Mouse (Mus musculus) midbrain, embryonic 12.5 days (tissue): ENCODE measurements around the gene Elk3. TPM values are rescaled to one million over a fixed set of nuclear protein-coding genes. Genes with fewer than 3 reads are reported as not detected.
A peak's percentile ranks its signal among the peaks of the same experiment; 100 is the strongest.

ENCODE experiments used
- ATAC-seq: fragments of 200-750 bp; cut with Nextera tagmentation; 2 replicates; pipeline ENCODE4 v1.8.0; 2017; ENCODE audit warnings: low read depth, moderate TSS enrichment, moderate library complexity; ENCODE audit not compliant: low FRiP score
- H3K27ac ChIP-seq: fragments of 300-500 bp; sonication (generic); replicated peaks from 2 replicates; pipeline ENCODE4 v1.5.1; 2016; ENCODE audit warnings: mild to moderate bottlenecking
- H3K27me3 ChIP-seq: fragments of 300-500 bp; sonication (generic); 2 replicates; pipeline ENCODE4 v1.6.1; 2016; ENCODE audit warnings: mild to moderate bottlenecking
- H3K36me3 ChIP-seq: fragments of 300-500 bp; sonication (generic); 2 replicates; pipeline ENCODE4 v1.6.1; 2016
- H3K4me1 ChIP-seq: fragments of 300-500 bp; sonication (generic); 2 replicates; pipeline ENCODE4 v1.6.1; 2016
- H3K4me2 ChIP-seq: fragments of 300-500 bp; sonication (generic); replicated peaks from 2 replicates; pipeline ENCODE4 v1.6.1; 2016; ENCODE audit warnings: mild to moderate bottlenecking, moderate library complexity
- H3K4me3 ChIP-seq: fragments of 300-500 bp; sonication (generic); 2 replicates; pipeline ENCODE4 v1.5.1; 2016; ENCODE audit warnings: mild to moderate bottlenecking
- H3K9ac ChIP-seq: fragments of 300-500 bp; sonication (generic); replicated peaks from 2 replicates; pipeline ENCODE4 v1.6.1; 2016; ENCODE audit warnings: mild to moderate bottlenecking, moderate library complexity
- H3K9me3 ChIP-seq: fragments of 300-500 bp; sonication (generic); 2 replicates; pipeline ENCODE4 v1.6.1; 2016; ENCODE audit warnings: mild to moderate bottlenecking
- WGBS: fragments of 180-500 bp; shearing (Covaris S2); methylation state at CpG from one replicate; pipeline ENCODE4 v1.1.7; 2016; 5-methylcytosine and 5-hydroxymethylcytosine counted together
- polyA plus RNA-seq: library from polyadenylated mRNA; unstranded; fragments of >200 nt; fragmentation: Nextera tagmentation; extraction: Ambion mirVana; gene quantifications from 2 replicates; pipeline ENCODE4 v1.2.1, GENCODE M21; 2016

Elk3 gene
- polyA plus RNA-seq, 1 experiment from 2014 or later, result 11.3 TPM

GRCm38 (mm10) chr10:93261132-93261980, 49.6 kb downstream of the Elk3 start:
- Histone ChIP-seq H3K27ac (no peak overlapping the region), H3K4me3 (no peak overlapping the region), H3K9me3 (no peaks in the 10 kb centered on the region), H3K9ac (0 out of 2 replicates have a peak overlapping the region, but pooled peaks have one; percentile 17), H3K4me2 (peak overlapping the region; percentile 43), H3K36me3 (no peaks in the 10 kb centered on the region), H3K27me3 (no peaks in the 10 kb centered on the region), H3K4me1 (peaks cover 42% of the 10 kb centered on the region)
- peak; percentile 27; the same call in 1 of the 2 replicates for ATAC-seq
- 26% methylated on average over 16 of the region's 16 CpGs for WGBS

GRCm38 (mm10) chr10:93259826-93260225, 51.1 kb downstream of the Elk3 start:
- Histone ChIP-seq H3K27ac (no peak overlapping the region), H3K27me3 (no peaks in the 10 kb centered on the region), H3K9me3 (no peaks in the 10 kb centered on the region), H3K36me3 (no peaks in the 10 kb centered on the region), H3K9ac (no peak overlapping the region), H3K4me3 (no peak overlapping the region), H3K4me2 (no peak overlapping the region), H3K4me1 (peaks cover 54% of the 10 kb centered on the region)
- no peak for ATAC-seq
- 82% methylated on average over 5 of the region's 5 CpGs for WGBS

GRCm38 (mm10) chr10:93255294-93255693, 55.6 kb downstream of the Elk3 start:
- WGBS, result 18% methylated on average over 13 of the region's 13 CpGs

GRCm38 (mm10) chr10:93253156-93253555, 57.8 kb downstream of the Elk3 start:
- Histone ChIP-seq H3K9ac (no peak overlapping the region), H3K36me3 (peaks cover 5% of the 10 kb centered on the region; the same call in 1 of the 2 replicates), H3K4me2 (no peak overlapping the region), H3K9me3 (no peaks in the 10 kb centered on the region), H3K27ac (no peak overlapping the region), H3K4me1 (peaks cover 23% of the 10 kb centered on the region), H3K27me3 (no peaks in the 10 kb centered on the region), H3K4me3 (no peak overlapping the region)
- 95% methylated on average over 6 of the region's 6 CpGs for WGBS
- no peak for ATAC-seq

More at GRCm38 (mm10) chr10:93255294-93255693, 55.6 kb downstream of the Elk3 start:
- Histone ChIP-seq H3K9ac (peak overlapping the region; percentile 4; the same call in 1 of the 2 replicates), H3K4me3 (no peak overlapping the region), H3K4me2 (peak overlapping the region; percentile 24), H3K4me1 (peaks cover 23% of the 10 kb centered on the region), H3K27ac (peak overlapping the region; percentile 31), H3K36me3 (0 out of 2 replicates have a peak, but pooled peaks cover 2% of the 10 kb centered on the region), H3K9me3 (no peaks in the 10 kb centered on the region), H3K27me3 (no peaks in the 10 kb centered on the region)
- peak; percentile 34; the same call in 1 of the 2 replicates for ATAC-seq

- Histone ChIP-seq H3K27ac (no peak overlapping the region), H3K9ac (no peak overlapping the region), H3K9me3 (no peaks in the 10 kb centered on the region), H3K4me1 (peaks cover 23% of the 10 kb centered on the region), H3K36me3 (peaks cover 8% of the 10 kb centered on the region; the same call in 1 of the 2 replicates), H3K4me2 (no peak overlapping the region), H3K27me3 (no peaks in the 10 kb centered on the region), H3K4me3 (no peak overlapping the region)
- 91% methylated on average over 2 of the region's 2 CpGs for WGBS
- no peak for ATAC-seq
These were observed 58.3 kb downstream of the Elk3 start for GRCm38 (mm10) chr10:93252661-93253060.

GRCm38 (mm10) chr10:93251426-93251825, 59.5 kb downstream of the Elk3 start:
- Histone ChIP-seq H3K9ac (no peak overlapping the region), H3K27ac (no peak overlapping the region), H3K4me3 (no peak overlapping the region), H3K9me3 (no peaks in the 10 kb centered on the region), H3K36me3 (peaks cover 9% of the 10 kb centered on the region; the same call in 1 of the 2 replicates), H3K4me1 (peaks cover 17% of the 10 kb centered on the region), H3K27me3 (no peaks in the 10 kb centered on the region), H3K4me2 (no peak overlapping the region)
- ATAC-seq, result no peak
- WGBS, result 93% methylated on average over 8 of the region's 8 CpGs

GRCm38 (mm10) chr10:93250436-93251317, 60.3 kb downstream of the Elk3 start:
- Histone ChIP-seq H3K9ac (no peak overlapping the region), H3K9me3 (no peaks in the 10 kb centered on the region), H3K4me3 (no peak overlapping the region), H3K36me3 (peaks cover 9% of the 10 kb centered on the region; the same call in 1 of the 2 replicates), H3K4me2 (no peak overlapping the region), H3K27me3 (no peaks in the 10 kb centered on the region), H3K27ac (no peak overlapping the region), H3K4me1 (peaks cover 13% of the 10 kb centered on the region)
- ATAC-seq, result no peak
- WGBS, result 76% methylated on average over 24 of the region's 24 CpGs

- H3K27me3 ChIP-seq, result no peaks in the 10 kb centered on the region
- no peak overlapping the region for H3K4me2 ChIP-seq
- H3K9ac ChIP-seq, result no peak overlapping the region
- 65% methylated on average over 7 of the region's 7 CpGs for WGBS
- no peaks in the 10 kb centered on the region for H3K9me3 ChIP-seq
- no peak overlapping the region for H3K4me3 ChIP-seq
- H3K27ac ChIP-seq, result no peak overlapping the region
- H3K4me1 ChIP-seq, result peaks cover 5% of the 10 kb centered on the region
- no peak for ATAC-seq
- peaks cover 9% of the 10 kb centered on the region; the same call in 1 of the 2 replicates for H3K36me3 ChIP-seq
These were observed 61.0 kb downstream of the Elk3 start for GRCm38 (mm10) chr10:93249901-93250300.

- H3K4me2 ChIP-seq, result no peak overlapping the region
- ATAC-seq, result no peak
- no peaks in the 10 kb centered on the region; the same call in 1 of the 2 replicates for H3K4me1 ChIP-seq
- WGBS, result 83% methylated on average over 8 of the region's 8 CpGs
- peaks cover 9% of the 10 kb centered on the region; the same call in 1 of the 2 replicates for H3K36me3 ChIP-seq
- H3K27ac ChIP-seq, result no peak overlapping the region
- H3K27me3 ChIP-seq, result no peaks in the 10 kb centered on the region
- no peak overlapping the region for H3K9ac ChIP-seq
- H3K9me3 ChIP-seq, result no peaks in the 10 kb centered on the region
- H3K4me3 ChIP-seq, result no peak overlapping the region
These were observed 62.5 kb downstream of the Elk3 start for GRCm38 (mm10) chr10:93248416-93248815.

GRCm38 (mm10) chr10:93247902-93248301, 63.0 kb downstream of the Elk3 start:
- WGBS, result 68% methylated on average over 6 of the region's 6 CpGs
- ATAC-seq, result no peak
- Histone ChIP-seq H3K4me3 (no peak overlapping the region), H3K4me2 (no peak overlapping the region), H3K27me3 (no peaks in the 10 kb centered on the region), H3K9me3 (no peaks in the 10 kb centered on the region), H3K4me1 (no peaks in the 10 kb centered on the region; the same call in 1 of the 2 replicates), H3K36me3 (peaks cover 7% of the 10 kb centered on the region; the same call in 1 of the 2 replicates), H3K9ac (no peak overlapping the region), H3K27ac (no peak overlapping the region)

GRCm38 (mm10) chr10:93247422-93247821, 63.5 kb downstream of the Elk3 start:
- Histone ChIP-seq H3K4me3 (no peak overlapping the region), H3K9ac (no peak overlapping the region), H3K27ac (no peak overlapping the region), H3K9me3 (no peaks in the 10 kb centered on the region), H3K27me3 (no peaks in the 10 kb centered on the region), H3K36me3 (peaks cover 7% of the 10 kb centered on the region; the same call in 1 of the 2 replicates), H3K4me2 (no peak overlapping the region), H3K4me1 (no peaks in the 10 kb centered on the region; the same call in 1 of the 2 replicates)
- WGBS, result 86% methylated on average over 12 of the region's 12 CpGs
- no peak for ATAC-seq
